Mouse (Mus musculus) gonadal fat pad, adult 2 months (tissue): ENCODE results near the gene Rab5b. TPM values are rescaled to one million over a fixed set of nuclear protein-coding genes. Genes with fewer than 3 reads are reported as not detected.
"Not testable (repeated sequence)": the region's sequence is repeated elsewhere in the genome, so short reads cannot be mapped to it uniquely, and the experiment has no call there.

ENCODE experiments used
- DNase-seq: peaks from one replicate; pipeline ENCODE4 v3.0.0-alpha.2; 2012; ENCODE audit warnings: low read depth
- polyA plus RNA-seq: library from polyadenylated mRNA; depleted of rRNA; stranded (reverse); fragments of >200 nt; gene quantifications from 2 replicates; pipeline ENCODE4 v1.2.3, GENCODE M21; 2012; rRNA removed

Rab5b gene
- polyA plus RNA-seq, 1 experiment: 101 TPM

DNA sequence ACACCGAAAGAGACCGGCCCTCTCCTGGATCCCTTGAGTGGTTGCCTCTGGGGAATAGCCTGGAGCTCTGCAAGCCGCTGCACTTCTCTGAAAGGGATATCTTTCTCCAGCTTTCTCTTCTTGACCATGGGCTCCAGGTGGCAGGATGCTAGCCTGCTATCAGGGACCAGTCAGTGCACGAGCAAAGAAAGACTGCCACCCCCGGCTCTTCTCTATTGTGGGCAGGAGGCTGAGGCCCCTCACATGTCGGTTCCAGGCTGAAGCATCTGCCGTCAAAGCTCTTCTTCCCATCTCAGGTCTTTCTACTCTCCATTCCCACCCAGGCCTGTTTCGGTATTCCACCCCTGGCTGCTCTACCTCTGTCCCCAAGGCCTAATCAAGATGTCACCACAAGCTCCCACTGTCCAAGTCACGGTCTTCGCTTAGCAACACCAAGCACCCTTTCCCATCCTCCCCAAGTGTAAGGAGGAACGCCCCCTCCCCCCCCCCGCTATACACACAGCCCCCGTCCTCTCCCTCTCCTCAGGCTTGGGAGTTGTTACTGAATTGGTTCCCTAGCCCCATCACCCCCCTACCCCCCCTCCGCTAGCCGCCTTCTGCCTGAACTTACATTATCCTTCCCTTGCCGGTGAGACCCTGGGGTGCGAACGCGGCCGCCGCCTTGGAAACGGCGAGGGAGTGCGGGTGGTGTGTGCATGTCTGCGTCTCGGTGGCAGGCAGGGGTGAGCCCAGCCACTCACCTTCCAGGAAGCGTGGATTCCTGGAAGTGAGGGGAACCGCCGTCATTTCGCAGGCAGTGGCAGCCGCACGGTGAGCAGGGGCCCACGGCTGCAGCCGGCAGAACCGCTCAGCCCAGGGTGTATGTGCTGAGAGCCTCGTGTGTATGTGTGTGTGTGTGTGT is 50.7 kb downstream of the Rab5b start, which contains the start of gene Ikzf4:
Ikzf4 (minus strand) TSS at position 881 of the 901 bp plus-strand sequence.
- no peak for DNase-seq

DNA sequence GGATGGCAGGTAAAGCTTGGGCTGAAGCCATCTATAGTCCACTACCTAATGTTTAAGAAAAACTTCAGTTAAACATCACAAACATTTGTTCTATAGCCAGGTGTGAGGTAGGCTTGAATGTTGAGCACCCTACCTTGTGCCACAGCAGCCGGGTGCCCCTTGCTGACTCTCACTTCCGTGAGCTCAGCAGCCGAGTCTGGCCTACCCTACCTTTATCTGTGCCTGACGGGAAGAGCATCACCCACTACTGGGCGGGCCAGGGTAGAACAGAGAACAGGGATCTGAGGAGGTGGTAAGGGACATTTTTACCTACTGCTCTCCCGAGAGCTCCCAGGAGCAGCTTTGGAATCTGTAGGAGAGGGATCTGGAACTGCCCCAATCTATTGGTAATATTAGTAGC is 53.3 kb downstream of the Rab5b start:
- no peak for DNase-seq

DNA sequence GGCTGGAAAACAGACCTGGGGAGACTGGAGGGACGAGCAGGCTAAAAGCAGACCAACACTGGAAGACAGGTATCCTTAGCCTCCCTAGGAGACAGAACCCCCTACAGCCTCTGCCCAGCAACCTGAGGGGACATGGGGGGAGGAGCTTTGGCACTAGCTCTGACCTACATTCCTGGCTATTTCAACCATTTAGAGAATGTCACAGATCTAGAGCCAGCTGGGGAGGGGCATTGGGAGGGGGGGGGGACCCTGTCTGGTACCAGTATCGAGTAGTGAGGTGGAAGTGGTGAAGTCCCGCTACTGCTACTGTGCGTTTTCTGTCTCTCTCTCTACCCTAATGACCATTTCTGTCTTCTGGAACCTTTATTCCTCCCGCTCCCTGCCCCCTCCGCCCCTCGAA is 54.2 kb downstream of the Rab5b start:
- DNase-seq: no peak

GRCm38 (mm10) chr10:128640891-128641290 is 55.2 kb downstream of the Rab5b start:
- DNase-seq: no peak

DNA sequence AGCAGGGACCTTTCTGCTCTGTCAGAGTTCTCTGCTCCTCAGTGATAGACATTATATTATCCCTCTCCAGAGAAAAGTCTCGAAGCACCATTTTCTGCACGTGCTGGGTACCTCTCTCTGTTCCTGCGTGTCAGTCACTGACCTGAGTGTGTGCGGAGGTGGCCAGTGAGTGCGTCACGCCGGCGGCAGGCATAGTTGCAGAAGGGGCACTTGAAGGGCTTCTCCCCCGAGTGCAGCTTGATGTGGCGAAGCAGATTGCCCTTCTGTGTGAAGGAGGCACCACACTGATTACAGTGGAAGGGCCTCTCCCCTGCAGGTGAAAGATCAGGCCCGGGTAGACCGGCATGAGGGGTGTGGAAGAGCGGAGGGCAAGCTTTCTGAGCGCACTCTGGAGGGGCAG is 56.1 kb downstream of the Rab5b start:
- no peak for DNase-seq

GRCm38 (mm10) chr10:128637011-128637410 is 59.1 kb downstream of the Rab5b start:
- no peak for DNase-seq

- DNase-seq: no peak
These were observed 59.5 kb downstream of the Rab5b start for GRCm38 (mm10) chr10:128636561-128636960.

DNA sequence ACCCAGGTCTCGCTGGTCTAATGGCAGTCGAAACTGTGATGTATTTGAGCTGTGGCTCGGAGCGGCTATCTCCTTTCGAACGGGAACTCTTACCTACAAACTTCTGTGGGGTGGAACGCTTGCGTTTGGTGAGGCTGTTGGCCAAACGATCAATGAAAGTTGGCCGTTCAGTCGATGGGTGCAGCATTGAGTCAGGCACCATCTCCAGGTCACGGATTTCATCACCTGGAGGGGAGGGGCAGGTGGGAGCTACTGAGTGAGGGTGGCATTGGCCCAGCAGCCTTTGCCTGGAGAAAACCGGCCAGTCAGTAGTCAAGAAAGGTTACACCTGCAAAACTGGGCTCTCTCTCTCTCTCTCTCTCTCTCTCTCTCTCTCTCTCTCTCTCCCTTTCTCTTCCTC is 60.4 kb downstream of the Rab5b start:
- DNase-seq: no peak

DNA sequence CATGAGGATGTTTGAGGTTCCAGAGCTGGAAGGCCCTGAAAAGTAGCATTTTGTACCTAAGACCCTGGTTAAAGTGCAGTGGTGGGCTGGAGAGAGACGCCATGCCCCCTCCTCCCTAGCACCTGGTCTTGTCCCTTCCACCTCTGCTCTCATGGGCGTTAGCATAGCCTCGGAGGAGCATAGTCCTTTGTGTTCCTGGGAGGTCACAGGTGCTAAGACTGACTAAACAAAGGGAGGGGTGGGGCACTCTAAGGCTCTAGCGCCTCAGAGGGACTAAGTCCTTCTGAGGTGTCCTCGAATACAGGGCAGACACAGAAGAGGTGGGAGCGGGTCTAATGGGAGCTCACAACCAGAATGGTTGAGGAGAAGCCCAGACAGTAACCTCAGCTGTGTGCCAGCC is 64.5 kb downstream of the Rab5b start:
- no peak for DNase-seq

GRCm38 (mm10) chr10:128630306-128630705 is 65.8 kb downstream of the Rab5b start:
- DNase-seq: not testable (repeated sequence)

- DNase-seq: no peak
These were observed 66.3 kb downstream of the Rab5b start for GRCm38 (mm10) chr10:128629746-128630145.

- no peak for DNase-seq
These were observed 68.4 kb downstream of the Rab5b start for GRCm38 (mm10) chr10:128627398-128628317.

Other genes with a start within 250 kb of the Rab5b start
- gene Smarcc2, start 237.0 kb downstream of the Rab5b start, polyA plus RNA-seq: 92.5 and 115 TPM in 2 replicates
- gene Myl6, start 202.1 kb downstream of the Rab5b start, polyA plus RNA-seq: 1,302 and 1,405 TPM in 2 replicates
- 4.3 and 5.5 TPM in 2 replicates for gene Myl6b, start 197.6 kb downstream of the Rab5b start, polyA plus RNA-seq
- 135 and 140 TPM in 2 replicates for gene Esyt1, start 170.4 kb downstream of the Rab5b start, polyA plus RNA-seq
- gene Zc3h10, start 148.5 kb downstream of the Rab5b start, polyA plus RNA-seq: 11.8 and 13.0 TPM in 2 replicates
- gene Rpl41, start 147.0 kb downstream of the Rab5b start, polyA plus RNA-seq: 2,438 and 2,660 TPM in 2 replicates
- 22.1 and 27.5 TPM in 2 replicates for gene Pa2g4, start 130.3 kb downstream of the Rab5b start, polyA plus RNA-seq
- 30.3 and 42.5 TPM in 2 replicates for gene Erbb3, start 106.6 kb downstream of the Rab5b start, polyA plus RNA-seq
- 1,272 and 1,645 TPM in 2 replicates for gene Rps26, start 69.5 kb downstream of the Rab5b start, polyA plus RNA-seq
- 1.6 and 4.0 TPM in 2 replicates for gene Ikzf4, start 50.3 kb downstream of the Rab5b start, polyA plus RNA-seq
- gene Suox, start 22.2 kb downstream of the Rab5b start, polyA plus RNA-seq: 154 and 180 TPM in 2 replicates
- 48.9 and 54.5 TPM in 2 replicates for gene Pmel, start 7.9 kb upstream of the Rab5b start, polyA plus RNA-seq
- 19.5 and 23.5 TPM in 2 replicates for gene Cdk2, start 8.8 kb upstream of the Rab5b start, polyA plus RNA-seq
- 16.3 and 16.6 TPM in 2 replicates for gene Dgka, start 48.6 kb upstream of the Rab5b start, polyA plus RNA-seq
- gene Pym1, start 51.6 kb upstream of the Rab5b start, polyA plus RNA-seq: 24.9 and 25.1 TPM in 2 replicates
- gene Mmp19, start 94.6 kb upstream of the Rab5b start, polyA plus RNA-seq: 15.4 and 21.7 TPM in 2 replicates
- gene Dnajc14, start 107.8 kb upstream of the Rab5b start, polyA plus RNA-seq: 18.3 and 21.4 TPM in 2 replicates
- 18.0 and 22.4 TPM in 2 replicates for gene Tmem198b, start 108.1 kb upstream of the Rab5b start, polyA plus RNA-seq
- 8.2 and 8.5 TPM in 2 replicates for gene Sarnp, start 121.1 kb upstream of the Rab5b start, polyA plus RNA-seq
- 129 and 147 TPM in 2 replicates for gene Ormdl2, start 125.4 kb upstream of the Rab5b start, polyA plus RNA-seq
- 1.4 and 1.7 TPM in 2 replicates for gene Gdf11, start 195.5 kb upstream of the Rab5b start, polyA plus RNA-seq
- gene Cd63, start 204.7 kb upstream of the Rab5b start, polyA plus RNA-seq: 221 and 278 TPM in 2 replicates
- 23.7 and 24.5 TPM in 2 replicates for gene Rdh5, start 226.6 kb upstream of the Rab5b start, polyA plus RNA-seq
- gene Bloc1s1, start 227.8 kb upstream of the Rab5b start, polyA plus RNA-seq: 227 and 296 TPM in 2 replicates
- gene Itga7, start 237.6 kb upstream of the Rab5b start, polyA plus RNA-seq: 85.0 and 170 TPM in 2 replicates